Mouse (Mus musculus): ENCODE measurements around the gene Ide. TPM values are rescaled to one million over a fixed set of nuclear protein-coding genes. Genes with fewer than 3 reads are reported as not detected.

Ide gene
- total and polyA plus RNA-seq, 3 experiments: 56.0 to 116 (median 79.5) TPM

DNA sequence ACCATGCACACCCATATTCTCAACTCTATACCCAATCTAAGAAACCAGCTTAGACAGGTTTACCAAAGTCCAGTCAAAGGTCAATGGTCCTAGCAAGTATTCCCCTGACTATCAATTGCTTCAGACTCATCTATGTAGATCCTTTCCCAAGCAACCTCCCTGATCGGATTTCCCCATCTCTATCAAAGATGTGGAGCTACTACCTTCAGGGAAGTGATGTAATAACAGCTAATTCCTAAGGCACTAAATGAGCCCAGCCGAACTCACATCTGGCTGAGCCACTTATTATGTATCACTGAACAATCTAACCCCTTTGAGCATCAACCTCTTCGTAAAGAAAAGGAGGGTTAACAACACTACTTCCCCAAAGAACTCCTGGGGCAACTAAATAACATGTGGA, 15.1 kb upstream of the Ide start:
- Histone ChIP-seq H3K79me2 (replicated peaks; ENCODE audit: control insufficient read depth, extremely low read depth, insufficient read depth, poor library complexity, severe bottlenecking) (peaks cover 71% of the 10 kb centered on the region), H3K4me3 (replicated peaks in 1 of 3; ENCODE audit: low read depth in 2 of 3, low read length in 2 of 3, poor library complexity in 1 of 3) (no peak overlapping the region), H3K9me3 (replicated peaks; ENCODE audit: low read length) (peaks cover 14% of the 10 kb centered on the region), H3K36me3 (replicated peaks in 1 of 2; ENCODE audit: control insufficient read depth in 1 of 2, insufficient read depth in 1 of 2, low read length in 1 of 2) (peaks cover 22 to 65% of the 10 kb centered on the region in 2 experiments), H3K4me2 (ENCODE audit: insufficient read depth, low read depth, poor library complexity, severe bottlenecking) (no peak overlapping the region), H3K9ac (ENCODE audit: insufficient read depth, low read depth) (no peak overlapping the region), H3K27ac (ENCODE audit: insufficient read depth, low read depth) (no peak overlapping the region), H3K27me3 (replicated peaks) (no peaks in the 10 kb centered on the region), H3K4me1 (ENCODE audit: control insufficient read depth in 1 of 2, insufficient read depth in 2 of 2) (peaks cover 0 to 4% of the 10 kb centered on the region in 2 experiments; a peak in 1 of 4 replicates)
- DNase-seq (ENCODE audit: extremely low read depth): no peak
- in situ Hi-C loops (cut with MboI; ENCODE audit: low pct_ligation_motif_present, low pct_unique_long_range_greater_than_20kb, low sequenced_read_pairs): no loop called here
- TF ChIP-seq ZKSCAN1 (IDR thresholded peaks at IDR 0.05; ENCODE audit: borderline replicate concordance, low read depth, low read length): no peak
- TF ChIP-seq MAFK (IDR thresholded peaks at IDR 0.05; ENCODE audit: insufficient replicate concordance, low read length): no peak
- TF ChIP-seq POLR2AphosphoS2 (IDR thresholded peaks at IDR 0.05; ENCODE audit: low read depth, low read length): no peak
- no peak for TF ChIP-seq HCFC1 (IDR thresholded peaks at IDR 0.05; ENCODE audit: low read depth, low read length)
- no peak for TF ChIP-seq PAX5 (IDR thresholded peaks at IDR 0.05; ENCODE audit: low read length)
- TF ChIP-seq TBP (conservative IDR thresholded peaks at IDR 0.05; ENCODE audit: low read depth, low read length): no peak
- dilution Hi-C loops (cut with MboI; ENCODE audit: extremely low pct_ligation_motif_present, extremely low pct_unique_long_range_greater_than_20kb, low sequenced_read_pairs): no loop called here

DNA sequence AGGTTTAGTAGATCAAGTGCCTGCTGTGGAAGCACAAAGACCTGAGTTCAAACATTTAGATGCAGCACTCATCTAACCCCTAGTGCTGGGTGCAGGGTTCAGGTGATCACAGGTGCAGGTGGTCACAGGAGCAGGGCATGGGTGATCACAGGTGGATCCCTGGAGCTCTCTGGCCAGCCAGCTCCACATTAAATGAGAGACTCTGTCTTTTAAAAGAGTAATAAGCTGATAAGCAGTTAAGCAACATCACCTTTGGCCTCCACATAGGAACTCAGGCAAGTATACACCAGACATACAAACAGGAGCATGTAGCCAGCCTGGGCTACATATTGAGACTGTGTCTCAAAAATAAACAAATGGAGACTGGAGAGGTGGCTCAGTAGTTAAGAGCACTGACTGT, 11.3 kb upstream of the Ide start:
- no peak overlapping the region for H3K9ac ChIP-seq (ENCODE audit: insufficient read depth, low read depth)
- no peak overlapping the region for H3K27ac ChIP-seq (ENCODE audit: insufficient read depth, low read depth)
- H3K4me3 ChIP-seq (replicated peaks in 1 of 3; ENCODE audit: low read depth in 2 of 3, low read length in 2 of 3, poor library complexity in 1 of 3): no peak overlapping the region
- H3K36me3 ChIP-seq (replicated peaks in 1 of 2; ENCODE audit: control insufficient read depth in 1 of 2, insufficient read depth in 1 of 2, low read length in 1 of 2): peaks cover 18 to 71% of the 10 kb centered on the region in 2 experiments
- no peak overlapping the region for H3K4me2 ChIP-seq (ENCODE audit: insufficient read depth, low read depth, poor library complexity, severe bottlenecking)
- in situ Hi-C loops (cut with MboI; ENCODE audit: low pct_ligation_motif_present, low pct_unique_long_range_greater_than_20kb, low sequenced_read_pairs): no loop called here
- dilution Hi-C loops (cut with MboI; ENCODE audit: extremely low pct_ligation_motif_present, extremely low pct_unique_long_range_greater_than_20kb, low sequenced_read_pairs): no loop called here
- DNase-seq (ENCODE audit: extremely low read depth): no peak
- H3K79me2 ChIP-seq (replicated peaks; ENCODE audit: control insufficient read depth, extremely low read depth, insufficient read depth, poor library complexity, severe bottlenecking): peaks cover 69% of the 10 kb centered on the region
- TF ChIP-seq ETS1 (conservative IDR thresholded peaks at IDR 0.05; ENCODE audit: low read depth, low read length) (no peak), MXI1 (IDR thresholded peaks at IDR 0.05; ENCODE audit: low read depth, low read length) (no peak), MEF2A (IDR thresholded peaks at IDR 0.05; ENCODE audit: borderline replicate concordance, low read depth, low read length) (no peak), CTCF (conservative IDR thresholded peaks at IDR 0.05 in 1 of 2, IDR thresholded peaks at IDR 0.05 in 1 of 2; ENCODE audit: low read depth in 2 of 2, low read length in 2 of 2) (no peak), JUND (conservative IDR thresholded peaks at IDR 0.05; ENCODE audit: low read depth, low read length) (no peak), ELF1 (IDR thresholded peaks at IDR 0.05; ENCODE audit: low read depth, low read length) (no peak), ZNF384 (IDR thresholded peaks at IDR 0.05; ENCODE audit: low read depth, low read length) (no peak), UBTF (IDR thresholded peaks at IDR 0.05; ENCODE audit: low read depth, low read length) (no peak), JUN (IDR thresholded peaks at IDR 0.05; ENCODE audit: insufficient read depth, low read depth, low read length) (no peak), SMC3 (IDR thresholded peaks at IDR 0.05; ENCODE audit: low read depth, low read length) (no peak), USF2 (conservative IDR thresholded peaks at IDR 0.05; ENCODE audit: low read depth, low read length) (no peak), TBP (conservative IDR thresholded peaks at IDR 0.05; ENCODE audit: low read depth, low read length) (no peak), NRF1 (IDR thresholded peaks at IDR 0.05; ENCODE audit: low read depth, low read length) (no peak), IRF4 (IDR thresholded peaks at IDR 0.05; ENCODE audit: low read depth, low read length) (no peak)
- H3K27me3 ChIP-seq (replicated peaks): no peaks in the 10 kb centered on the region
- peaks cover 0 to 6% of the 10 kb centered on the region in 2 experiments; a peak in 2 of 4 replicates for H3K4me1 ChIP-seq (ENCODE audit: control insufficient read depth in 1 of 2, insufficient read depth in 2 of 2)
- peaks cover 14% of the 10 kb centered on the region for H3K9me3 ChIP-seq (replicated peaks; ENCODE audit: low read length)

Data from CH12.LX (cell line).